Mouse (Mus musculus): ENCODE results near the gene Olfr1352.
"Not testable (repeated sequence)": the region's sequence is repeated elsewhere in the genome, so short reads cannot be mapped to it uniquely, and the experiment has no call there.

The Olfr1352 gene

GRCm38 (mm10) chr10:78980750-78981149 lies at the start of gene Olfr1352:
Gene Olfr1352 (plus strand): TSS chr10:78981050.
- no peak for DNase-seq

DNA sequence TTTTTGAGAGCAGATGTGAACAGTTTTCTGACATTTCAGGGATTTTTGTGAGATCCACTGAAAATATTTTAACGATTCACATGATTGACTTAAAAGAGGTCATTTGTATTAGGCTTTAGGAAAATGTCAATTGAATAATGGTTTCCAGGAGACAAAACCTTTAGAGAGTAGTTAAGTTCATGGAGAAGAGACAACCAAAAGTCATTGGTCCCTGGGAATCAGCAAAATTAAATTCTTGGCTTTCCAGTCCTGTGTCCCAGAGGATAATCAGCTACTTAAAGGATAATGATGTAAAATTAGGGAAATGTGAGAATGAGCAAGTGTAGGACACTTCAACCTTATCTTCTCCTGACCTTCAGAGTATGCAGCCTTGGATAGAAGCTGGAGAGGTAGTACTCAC lies 30.5 kb upstream of the Olfr1352 start, which contains the start of gene Olfr8:
TSS of gene Olfr8 (plus strand) at position 301 of the 400 bp plus-strand sequence.
- not testable (repeated sequence) for DNase-seq

- not testable (repeated sequence) for DNase-seq
Measured at GRCm38 (mm10) chr10:78963009-78963408, 17.8 kb upstream of the Olfr1352 start, which contains the start of gene Olfr1353. Gene Olfr1353 (plus strand): TSS chr10:78963309.

GRCm38 (mm10) chr10:79012172-79012571 lies 31.3 kb downstream of the Olfr1352 start, which contains the start of gene Olfr1351:
Gene Olfr1351 (plus strand): TSS chr10:79012472.
- DNase-seq = no peak

DNA sequence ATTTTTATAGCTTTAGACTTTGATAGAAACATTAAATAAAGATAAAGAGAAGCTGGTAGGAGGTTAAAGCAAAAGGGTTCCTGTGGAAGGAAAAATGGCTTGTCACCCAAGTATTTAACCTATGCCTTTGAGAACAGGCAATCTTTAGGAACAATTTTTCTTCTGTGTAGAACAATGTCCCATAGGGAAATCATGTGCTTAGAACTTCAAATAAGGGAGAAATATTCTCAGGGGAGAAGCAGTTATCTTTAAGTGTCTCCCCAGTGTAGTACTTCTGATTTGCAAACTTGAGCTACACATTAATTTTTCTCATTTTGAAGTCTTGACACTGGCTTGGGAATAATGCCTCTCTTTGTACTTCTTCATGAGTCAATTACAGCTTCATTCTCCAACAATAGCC lies 47.6 kb downstream of the Olfr1352 start, which contains the start of gene Olfr57:
TSS of gene Olfr57 (plus strand) at position 301 of the 400 bp plus-strand sequence.
- no peak for DNase-seq

Measured in right cerebral cortex, postnatal 25 days (tissue).